Mouse (Mus musculus): ENCODE data around the gene Osbpl5. TPM values are rescaled to one million over a fixed set of nuclear protein-coding genes. Genes with fewer than 3 reads are reported as not detected.
A peak's percentile ranks its signal among the peaks of the same experiment; 100 is the strongest.

The Osbpl5 gene
- polyA plus RNA-seq, 1 experiment from 2014 or later = 47.7 TPM

GRCm38 (mm10) chr7:143729886-143730285, 26.9 kb downstream of the Osbpl5 start:
- Histone ChIP-seq H3K4me3 (ENCODE audit: low read depth, low read length) (no peak overlapping the region), H3K27me3 (replicated peaks; ENCODE audit: control insufficient read depth, insufficient read depth, low read length) (no peaks in the 10 kb centered on the region), H3K27ac (replicated peaks; ENCODE audit: low read depth, low read length) (no peak overlapping the region), H3K4me1 (ENCODE audit: control insufficient read depth, insufficient read depth, low read length) (peaks cover 3% of the 10 kb centered on the region; the same call in 1 of the 2 replicates), H3K4me2 (ENCODE audit: low read depth, low read length) (no peak overlapping the region), H3K36me3 (ENCODE audit: control insufficient read depth, insufficient read depth, low read length) (peaks cover 10% of the 10 kb centered on the region; the same call in 1 of the 2 replicates), H3K9me3 (ENCODE audit: control insufficient read depth, low read length) (no peaks in the 10 kb centered on the region), H3K9ac (ENCODE audit: low read depth, low read length) (no peak overlapping the region)
- 83% methylated on average over 10 of the region's 10 CpGs for WGBS
- ATAC-seq (ENCODE audit: low read depth) (no peak), DNase-seq (ENCODE audit: low spot score) (no peak)

GRCm38 (mm10) chr7:143726396-143726795, 30.4 kb downstream of the Osbpl5 start:
- Histone ChIP-seq H3K9ac (ENCODE audit: low read depth, low read length) (no peak overlapping the region), H3K4me1 (ENCODE audit: control insufficient read depth, insufficient read depth, low read length) (peaks cover 3% of the 10 kb centered on the region; the same call in 1 of the 2 replicates), H3K27me3 (replicated peaks; ENCODE audit: control insufficient read depth, insufficient read depth, low read length) (no peaks in the 10 kb centered on the region), H3K9me3 (ENCODE audit: control insufficient read depth, low read length) (no peaks in the 10 kb centered on the region), H3K27ac (replicated peaks; ENCODE audit: low read depth, low read length) (no peak overlapping the region), H3K36me3 (ENCODE audit: control insufficient read depth, insufficient read depth, low read length) (no peaks in the 10 kb centered on the region), H3K4me3 (ENCODE audit: low read depth, low read length) (no peak overlapping the region), H3K4me2 (ENCODE audit: low read depth, low read length) (no peak overlapping the region)
- no peak for ATAC-seq (ENCODE audit: low read depth)
- 82% methylated on average over 4 of the region's 4 CpGs for WGBS
- DNase-seq (ENCODE audit: low spot score) = no peak

GRCm38 (mm10) chr7:143723841-143724240, 32.9 kb downstream of the Osbpl5 start:
- no peaks in the 10 kb centered on the region for H3K4me1 ChIP-seq (ENCODE audit: control insufficient read depth, insufficient read depth, low read length)
- H3K9me3 ChIP-seq (ENCODE audit: control insufficient read depth, low read length) = no peaks in the 10 kb centered on the region
- no peaks in the 10 kb centered on the region for H3K36me3 ChIP-seq (ENCODE audit: control insufficient read depth, insufficient read depth, low read length)
- ATAC-seq (ENCODE audit: low read depth) = peak; percentile 93
- WGBS = 61% methylated on average over 4 of the region's 4 CpGs
- peak overlapping the region; percentile 68 for H3K27ac ChIP-seq (replicated peaks; ENCODE audit: low read depth, low read length)
- DNase-seq (ENCODE audit: low spot score) = peak; percentile 86
- no peak overlapping the region for H3K4me3 ChIP-seq (ENCODE audit: low read depth, low read length)
- H3K27me3 ChIP-seq (replicated peaks; ENCODE audit: control insufficient read depth, insufficient read depth, low read length) = no peaks in the 10 kb centered on the region
- no peak overlapping the region for H3K9ac ChIP-seq (ENCODE audit: low read depth, low read length)
- H3K4me2 ChIP-seq (ENCODE audit: low read depth, low read length) = no peak overlapping the region

GRCm38 (mm10) chr7:143722646-143723045, 34.1 kb downstream of the Osbpl5 start:
- H3K4me3 ChIP-seq (ENCODE audit: low read depth, low read length) = no peak overlapping the region
- H3K9me3 ChIP-seq (ENCODE audit: control insufficient read depth, low read length) = no peaks in the 10 kb centered on the region
- no peak overlapping the region for H3K4me2 ChIP-seq (ENCODE audit: low read depth, low read length)
- H3K27me3 ChIP-seq (replicated peaks; ENCODE audit: control insufficient read depth, insufficient read depth, low read length) = no peaks in the 10 kb centered on the region
- WGBS = 86% methylated on average over 5 of the region's 5 CpGs
- H3K27ac ChIP-seq (replicated peaks; ENCODE audit: low read depth, low read length) = no peak overlapping the region
- no peaks in the 10 kb centered on the region for H3K4me1 ChIP-seq (ENCODE audit: control insufficient read depth, insufficient read depth, low read length)
- no peak overlapping the region for H3K9ac ChIP-seq (ENCODE audit: low read depth, low read length)
- DNase-seq (ENCODE audit: low spot score) (no peak), ATAC-seq (ENCODE audit: low read depth) (no peak)
- no peaks in the 10 kb centered on the region for H3K36me3 ChIP-seq (ENCODE audit: control insufficient read depth, insufficient read depth, low read length)

GRCm38 (mm10) chr7:143717811-143718210, 39.0 kb downstream of the Osbpl5 start:
- Histone ChIP-seq H3K9ac (ENCODE audit: low read depth, low read length) (no peak overlapping the region), H3K36me3 (ENCODE audit: control insufficient read depth, insufficient read depth, low read length) (peaks cover 27% of the 10 kb centered on the region), H3K4me2 (ENCODE audit: low read depth, low read length) (no peak overlapping the region), H3K27me3 (replicated peaks; ENCODE audit: control insufficient read depth, insufficient read depth, low read length) (no peaks in the 10 kb centered on the region), H3K27ac (replicated peaks; ENCODE audit: low read depth, low read length) (no peak overlapping the region), H3K4me1 (ENCODE audit: control insufficient read depth, insufficient read depth, low read length) (no peaks in the 10 kb centered on the region), H3K4me3 (ENCODE audit: low read depth, low read length) (no peak overlapping the region), H3K9me3 (ENCODE audit: control insufficient read depth, low read length) (no peaks in the 10 kb centered on the region)
- 70% methylated on average over 1 of the region's 1 CpGs for WGBS
- no peak for DNase-seq (ENCODE audit: low spot score)
- 0 out of 2 replicates have a peak, but pooled peaks have one; percentile 12 for ATAC-seq (ENCODE audit: low read depth)

DNA sequence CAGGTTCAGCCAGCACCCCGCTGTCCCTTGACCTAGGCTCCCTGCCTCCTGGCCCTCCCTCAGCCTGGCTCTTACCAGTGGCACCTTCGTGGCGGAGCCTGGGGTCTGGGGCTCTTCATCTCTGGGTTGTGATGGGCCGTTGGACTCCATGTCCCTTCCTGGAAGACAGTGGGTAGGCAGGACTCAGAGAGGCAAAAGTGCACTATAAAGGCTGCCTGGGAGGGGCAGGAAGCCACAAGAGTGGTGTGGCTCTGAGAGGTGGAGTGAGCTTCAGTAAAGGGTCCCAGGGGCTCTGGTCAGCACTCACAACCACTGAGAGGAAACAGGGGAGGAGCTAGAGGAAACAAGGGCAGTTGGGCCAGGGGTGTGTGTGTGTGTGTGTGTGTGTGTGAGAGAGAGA, 43.4 kb downstream of the Osbpl5 start:
- Histone ChIP-seq H3K4me3 (ENCODE audit: low read depth, low read length) (no peak overlapping the region), H3K36me3 (ENCODE audit: control insufficient read depth, insufficient read depth, low read length) (peaks cover 44% of the 10 kb centered on the region), H3K9me3 (ENCODE audit: control insufficient read depth, low read length) (no peaks in the 10 kb centered on the region), H3K9ac (ENCODE audit: low read depth, low read length) (no peak overlapping the region), H3K4me1 (ENCODE audit: control insufficient read depth, insufficient read depth, low read length) (no peaks in the 10 kb centered on the region), H3K4me2 (ENCODE audit: low read depth, low read length) (no peak overlapping the region), H3K27ac (replicated peaks; ENCODE audit: low read depth, low read length) (no peak overlapping the region), H3K27me3 (replicated peaks; ENCODE audit: control insufficient read depth, insufficient read depth, low read length) (no peaks in the 10 kb centered on the region)
- DNase-seq (ENCODE audit: low spot score) (no peak), ATAC-seq (ENCODE audit: low read depth) (no peak)
- 88% methylated on average over 4 of the region's 4 CpGs for WGBS

GRCm38 (mm10) chr7:143712771-143713348, 43.9 kb downstream of the Osbpl5 start:
- Histone ChIP-seq H3K4me2 (ENCODE audit: low read depth, low read length) (no peak overlapping the region), H3K9ac (ENCODE audit: low read depth, low read length) (no peak overlapping the region), H3K4me1 (ENCODE audit: control insufficient read depth, insufficient read depth, low read length) (no peaks in the 10 kb centered on the region), H3K27me3 (replicated peaks; ENCODE audit: control insufficient read depth, insufficient read depth, low read length) (no peaks in the 10 kb centered on the region), H3K4me3 (ENCODE audit: low read depth, low read length) (no peak overlapping the region), H3K36me3 (ENCODE audit: control insufficient read depth, insufficient read depth, low read length) (peaks cover 50% of the 10 kb centered on the region), H3K9me3 (ENCODE audit: control insufficient read depth, low read length) (no peaks in the 10 kb centered on the region), H3K27ac (replicated peaks; ENCODE audit: low read depth, low read length) (no peak overlapping the region)
- WGBS = 79% methylated on average over 8 of the region's 8 CpGs
- DNase-seq (ENCODE audit: low spot score) (no peak), ATAC-seq (ENCODE audit: low read depth) (no peak)

- Histone ChIP-seq H3K27me3 (replicated peaks; ENCODE audit: control insufficient read depth, insufficient read depth, low read length) (no peaks in the 10 kb centered on the region), H3K27ac (replicated peaks; ENCODE audit: low read depth, low read length) (no peak overlapping the region), H3K9me3 (ENCODE audit: control insufficient read depth, low read length) (no peaks in the 10 kb centered on the region), H3K9ac (ENCODE audit: low read depth, low read length) (no peak overlapping the region), H3K4me1 (ENCODE audit: control insufficient read depth, insufficient read depth, low read length) (no peaks in the 10 kb centered on the region), H3K36me3 (ENCODE audit: control insufficient read depth, insufficient read depth, low read length) (peaks cover 53% of the 10 kb centered on the region), H3K4me3 (ENCODE audit: low read depth, low read length) (no peak overlapping the region), H3K4me2 (ENCODE audit: low read depth, low read length) (no peak overlapping the region)
- ATAC-seq (ENCODE audit: low read depth) (no peak), DNase-seq (ENCODE audit: low spot score) (peak; percentile 45)
- 72% methylated on average over 4 of the region's 4 CpGs for WGBS
Measured at GRCm38 (mm10) chr7:143712023-143712422, 44.8 kb downstream of the Osbpl5 start.

DNA sequence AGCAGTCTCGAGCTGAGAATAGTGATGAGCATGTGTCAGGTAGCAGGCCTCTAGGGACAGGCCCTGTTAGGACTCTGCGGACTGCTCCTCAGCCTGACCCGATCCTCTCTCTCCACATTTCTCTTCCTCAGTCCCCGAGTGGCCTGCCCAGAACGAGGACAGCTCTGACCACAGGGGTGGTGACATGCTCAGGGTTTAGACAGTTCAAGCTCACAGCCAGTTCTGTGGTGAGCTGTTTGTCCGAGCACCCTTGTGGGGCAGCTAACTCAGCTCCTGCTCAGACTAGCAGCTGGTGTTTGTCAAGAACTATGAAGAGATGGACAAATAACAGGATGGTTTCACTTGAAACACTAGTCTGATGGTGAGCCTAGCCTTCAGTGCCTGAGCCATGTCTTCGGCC, 45.4 kb downstream of the Osbpl5 start:
- WGBS = 82% methylated on average over 6 of the region's 7 CpGs
- no peak for ATAC-seq (ENCODE audit: low read depth)
- no peaks in the 10 kb centered on the region for H3K27me3 ChIP-seq (replicated peaks; ENCODE audit: control insufficient read depth, insufficient read depth, low read length)

More for the DNA sequence above, 45.4 kb downstream of the Osbpl5 start:
- H3K9ac ChIP-seq (ENCODE audit: low read depth, low read length) = no peak overlapping the region
- no peak overlapping the region for H3K27ac ChIP-seq (replicated peaks; ENCODE audit: low read depth, low read length)
- H3K36me3 ChIP-seq (ENCODE audit: control insufficient read depth, insufficient read depth, low read length) = peaks cover 53% of the 10 kb centered on the region
- no peaks in the 10 kb centered on the region for H3K9me3 ChIP-seq (ENCODE audit: control insufficient read depth, low read length)
- H3K4me3 ChIP-seq (ENCODE audit: low read depth, low read length) = no peak overlapping the region
- H3K4me1 ChIP-seq (ENCODE audit: control insufficient read depth, insufficient read depth, low read length) = no peaks in the 10 kb centered on the region
- H3K4me2 ChIP-seq (ENCODE audit: low read depth, low read length) = no peak overlapping the region
- DNase-seq (ENCODE audit: low spot score) = no peak
